Mouse (Mus musculus) embryo, embryonic 11.5 days (tissue): ENCODE data around the gene Morn1.

Experiments
- DNase-seq: peaks from one replicate; pipeline ENCODE4 v3.0.0-alpha.2; 2012; ENCODE audit warnings: low read depth, low spot score

Gene Morn1

DNA sequence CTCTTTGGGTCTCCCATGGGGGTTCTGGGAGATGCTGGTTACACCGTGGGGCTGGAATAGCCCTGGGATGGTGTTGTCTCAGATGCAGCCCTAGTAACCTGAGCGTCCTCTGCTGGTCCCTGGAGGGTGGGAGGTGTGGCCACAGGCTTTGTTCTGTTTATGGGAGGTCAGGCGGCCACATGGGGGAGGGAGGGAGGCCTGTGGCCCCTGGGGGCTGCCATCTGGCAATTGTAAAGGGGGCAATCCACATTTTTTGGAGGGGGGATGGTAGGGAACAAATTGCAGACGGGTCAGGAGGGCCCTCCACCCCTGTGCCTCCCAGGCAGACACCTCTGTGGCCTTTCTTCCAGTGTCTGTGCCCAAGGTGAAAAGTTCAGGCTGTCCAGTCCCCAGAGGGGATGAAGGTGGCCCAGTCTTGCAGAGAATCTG, 103.3 kb downstream of the Morn1 start:
- no peak for DNase-seq

DNA sequence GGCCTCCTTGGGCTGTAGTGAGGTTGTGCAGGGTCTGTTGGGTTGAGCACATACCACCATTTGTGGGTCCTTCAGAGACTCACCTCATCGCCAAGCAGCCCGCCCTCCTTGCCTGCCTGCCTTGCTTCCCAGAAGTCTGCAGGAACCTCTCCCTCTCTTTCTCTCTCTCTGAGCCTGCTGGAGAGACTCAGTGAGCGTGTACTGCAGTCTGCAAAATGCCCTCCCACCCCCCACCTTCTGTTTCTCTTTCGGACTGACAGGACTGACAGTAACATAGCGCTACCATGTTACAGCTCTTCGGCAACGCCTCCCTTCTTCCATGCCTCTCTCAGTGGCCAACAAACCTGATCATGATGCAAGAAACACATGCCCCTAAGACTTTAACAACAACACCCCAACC, 103.9 kb downstream of the Morn1 start:
- DNase-seq, result no peak
